Mouse (Mus musculus): ENCODE results near the gene Adk.

DNA sequence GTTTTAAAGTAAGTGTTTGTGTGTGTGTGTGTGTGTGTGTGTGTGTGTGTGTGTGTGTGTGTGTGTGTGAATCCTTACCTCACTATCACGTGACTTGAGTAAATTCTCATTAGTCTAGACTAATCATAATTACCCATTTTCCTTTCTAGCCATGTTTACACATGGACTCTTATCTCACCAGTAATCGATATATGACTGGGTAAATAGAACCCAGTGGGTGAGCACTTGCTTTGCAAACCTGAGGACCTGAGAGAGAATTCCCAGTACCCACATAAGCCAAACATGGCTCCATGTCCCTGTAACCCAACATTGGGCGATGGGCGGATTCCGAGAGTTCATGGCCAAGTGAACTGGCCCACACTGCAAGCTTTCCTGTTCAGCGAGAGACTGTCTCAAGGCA, 74.8 kb downstream of the Adk start:
- no peak for TF ChIP-seq ZC3H11A (IDR thresholded peaks at IDR 0.05; ENCODE audit: borderline replicate concordance, low read depth, low read length)
- no peak for TF ChIP-seq HCFC1 (IDR thresholded peaks at IDR 0.05; ENCODE audit: borderline replicate concordance, insufficient read depth, low read length)
- TF ChIP-seq ZNF384 (IDR thresholded peaks at IDR 0.05; ENCODE audit: low read depth, low read length), result no peak
